Mouse (Mus musculus) heart, postnatal 10 days (tissue): ENCODE measurements around the gene Pip4k2a. TPM values are rescaled to one million over a fixed set of nuclear protein-coding genes. Genes with fewer than 3 reads are reported as not detected.

Source experiments
- DNase-seq, 2 experiments: peaks; one replicate each; pipeline ENCODE4 v3.0.0; 2021
- intact Hi-C: fragments of 180-260 bp; cut with DNase I; formaldehyde crosslinking; loops from one replicate; pipeline ENCODE4 v1.15.1; 2025
- total RNA-seq, 2 experiments: library from RNA; stranded (reverse); gene quantifications; 2 replicates each; pipeline ENCODE4 v1.2.3; 2021

Gene Pip4k2a
- total RNA-seq, 2 experiments from 2014 or later = 8.7 to 10.9 TPM

- intact Hi-C loops = no loop called here
- no peak for DNase-seq
Measured at GRCm38 (mm10) chr2:18983546-18983945, 14.4 kb downstream of the Pip4k2a start.

GRCm38 (mm10) chr2:18982581-18982980 lies 15.3 kb downstream of the Pip4k2a start:
- intact Hi-C loops = no loop called here
- no peak for DNase-seq

- DNase-seq = no peak
- intact Hi-C loops = no loop called here
Measured at GRCm38 (mm10) chr2:18979675-18980074, 18.3 kb downstream of the Pip4k2a start.

- intact Hi-C loops = no loop called here
- no peak for DNase-seq
Measured at GRCm38 (mm10) chr2:18979046-18979445, 18.9 kb downstream of the Pip4k2a start.

GRCm38 (mm10) chr2:18977201-18977805 lies 20.6 kb downstream of the Pip4k2a start:
- intact Hi-C loops = no loop called here

GRCm38 (mm10) chr2:18976175-18976574 lies 21.8 kb downstream of the Pip4k2a start:
- no peak for DNase-seq
- intact Hi-C loops = no loop called here

More at GRCm38 (mm10) chr2:18977201-18977805, 20.6 kb downstream of the Pip4k2a start:
- no peak for DNase-seq

- no peak for DNase-seq
- intact Hi-C loops = no loop called here
Measured at GRCm38 (mm10) chr2:18974882-18975645, 22.9 kb downstream of the Pip4k2a start.

- no peak for DNase-seq
- intact Hi-C loops = no loop called here
Measured at GRCm38 (mm10) chr2:18971564-18971963, 26.4 kb downstream of the Pip4k2a start.

- DNase-seq = no peak
- intact Hi-C loops = no loop called here
Measured at GRCm38 (mm10) chr2:18970461-18970860, 27.5 kb downstream of the Pip4k2a start.

- intact Hi-C loops = no loop called here
- DNase-seq = no peak
Measured at GRCm38 (mm10) chr2:18969066-18969681, 28.8 kb downstream of the Pip4k2a start.

GRCm38 (mm10) chr2:18967451-18968063 lies 30.4 kb downstream of the Pip4k2a start:
- intact Hi-C loops = no loop called here
- no peak for DNase-seq

- intact Hi-C loops = no loop called here
- DNase-seq = no peak
Measured at GRCm38 (mm10) chr2:18966566-18966965, 31.4 kb downstream of the Pip4k2a start.

- no peak for DNase-seq
- intact Hi-C loops = no loop called here
Measured at GRCm38 (mm10) chr2:18965950-18966349, 32.0 kb downstream of the Pip4k2a start.

- no peak for DNase-seq
- intact Hi-C loops = no loop called here
Measured at GRCm38 (mm10) chr2:18965108-18965507, 32.8 kb downstream of the Pip4k2a start.

GRCm38 (mm10) chr2:18963286-18964040 lies 34.5 kb downstream of the Pip4k2a start:
- no peak for DNase-seq
- intact Hi-C loops = no loop called here

GRCm38 (mm10) chr2:18962502-18962901 lies 35.4 kb downstream of the Pip4k2a start:
- DNase-seq = no peak
- intact Hi-C loops = no loop called here

- intact Hi-C loops = no loop called here
- DNase-seq = no peak
Measured at GRCm38 (mm10) chr2:18960376-18960973, 37.5 kb downstream of the Pip4k2a start.

GRCm38 (mm10) chr2:18959558-18959957 lies 38.4 kb downstream of the Pip4k2a start:
- intact Hi-C loops = no loop called here
- DNase-seq = no peak

GRCm38 (mm10) chr2:18959008-18959407 lies 38.9 kb downstream of the Pip4k2a start:
- DNase-seq = no peak
- intact Hi-C loops = no loop called here

- intact Hi-C loops = no loop called here
- DNase-seq = no peak
Measured at GRCm38 (mm10) chr2:18958501-18958900, 39.4 kb downstream of the Pip4k2a start.
